Comparison of ENCODE assay signal across 8 mouse cellular contexts in genomic region chrX:41911390-41912060, GRCm38 (mm10). TPM values are rescaled to one million over a fixed set of nuclear protein-coding genes. Genes with fewer than 3 reads are reported as not detected.
A peak's percentile ranks its signal among the peaks of the same experiment; 100 is the strongest.
DNase-seq lines count a peak whose midpoint lies in the region; ATAC-seq and TF ChIP-seq lines count a peak whose summit lies in the region.

No protein-coding gene starts in this region.

- H3K4me1 ChIP-seq in hindbrain, postnatal 0 days (ENCODE audit: insufficient read depth, low read length) = no peaks in the 10 kb centered on the region

- intact Hi-C loops in left cerebral cortex, adult 2 months (cut with DNase I) = no loop called here

- no peaks in the 10 kb centered on the region for H3K27me3 ChIP-seq in hindbrain, postnatal 0 days (ENCODE audit: insufficient read depth, low read length)

- no peaks in the 10 kb centered on the region for H3K9me3 ChIP-seq in hindbrain, postnatal 0 days (ENCODE audit: low read length)

- H3K9ac ChIP-seq in hindbrain, postnatal 0 days (replicated peaks; ENCODE audit: low read length) = peak overlapping the region; percentile 70

- ATAC-seq in hindbrain, postnatal 0 days = peak; percentile 98
- ATAC-seq in megakaryocyte, adult 5-6 weeks (ENCODE audit: poor library complexity, severe bottlenecking) = peak; percentile 100

- H3K27ac ChIP-seq in hindbrain, postnatal 0 days = peak overlapping the region; percentile 85
- peak overlapping the region; percentile 81 for H3K27ac ChIP-seq in left cerebral cortex, adult 2 months

- peak; percentile 92 for DNase-seq in T-cell, adult 2 months (ENCODE audit: low spot score)
- DNase-seq in cerebellum, postnatal 36 days = peak; percentile 78 to 83
- DNase-seq in gastrocnemius, adult 18-20 months (ENCODE audit: low spot score) = peak; percentile 87
- peak; percentile 91 for DNase-seq in hindbrain, postnatal 0 days (ENCODE audit: low spot score)
- DNase-seq in left cerebral cortex, adult 2 months (ENCODE audit: extremely low spot score in 1 of 2, low spot score in 2 of 2) = peak; percentile 84 to 85
- peak; percentile 87 to 89 for DNase-seq in right cerebral cortex, adult 2 months (ENCODE audit: low spot score in 2 of 2)
- DNase-seq in urinary bladder, postnatal 14 days (ENCODE audit: low spot score) = peak; percentile 89

- no peaks in the 10 kb centered on the region for H3K36me3 ChIP-seq in hindbrain, postnatal 0 days (ENCODE audit: insufficient read depth, low read length)

- peak overlapping the region; percentile 68 for H3K4me2 ChIP-seq in hindbrain, postnatal 0 days (ENCODE audit: low read depth, low read length)

- WGBS in hindbrain, postnatal 0 days = 31% methylated on average over 47 of the region's 59 CpGs

- H3K4me3 ChIP-seq in hindbrain, postnatal 0 days (ENCODE audit: low read length) = peak overlapping the region; percentile 62
- H3K4me3 ChIP-seq in left cerebral cortex, adult 2 months = peak overlapping the region; percentile 75

- TF ChIP-seq CTCF in hindbrain, postnatal 0 days (IDR thresholded peaks at IDR 0.05; ENCODE audit: low read depth) = no peak
- TF ChIP-seq CTCF in left cerebral cortex, adult 2 months (IDR thresholded peaks at IDR 0.05) = no peak

RNA-seq across cellular contexts. Expression of gene Thoc2, which starts 8.9 kb away (rescaled TPM):
- total RNA-seq in gastrocnemius, adult 18-20 months (2021) = 10 to 100 TPM; 20.0 to 22.5 TPM
- total RNA-seq in hindbrain, postnatal 0 days (2014; rRNA removed) = 28.3 and 34.8 TPM in 2 replicates
- 60.4 and 63.5 TPM in 2 replicates for polyA plus RNA-seq in hindbrain, postnatal 0 days (2015; fragmentation: Nextera tagmentation; extraction: Ambion mirVana)
- total RNA-seq in left cerebral cortex, adult 2 months (2021) = 10 to 100 TPM; 48.5 to 51.0 TPM
- total RNA-seq in megakaryocyte, adult 5-6 weeks (2015) = 68.9 and 69.2 TPM in 2 replicates
- 83.1 and 88.2 TPM in 2 replicates for total RNA-seq in megakaryocyte, adult 5-6 weeks (2017)

Comparison
In these comparisons a context has a peak if more than half of its experiments do, and no peak if none do; other contexts are left out.
1. Peak in every context shown above with its lines: DNase-seq, ATAC-seq, H3K4me3 ChIP-seq and H3K27ac ChIP-seq.